Mouse (Mus musculus): Measurements from ENCODE around the gene Cyp1a2. TPM values are rescaled to one million over a fixed set of nuclear protein-coding genes. Genes with fewer than 3 reads are reported as not detected.
A peak's percentile ranks its signal among the peaks of the same experiment; 100 is the strongest.

Cyp1a2 gene
- polyA plus RNA-seq, 1 experiment from 2014 or later: not detected

DNA sequence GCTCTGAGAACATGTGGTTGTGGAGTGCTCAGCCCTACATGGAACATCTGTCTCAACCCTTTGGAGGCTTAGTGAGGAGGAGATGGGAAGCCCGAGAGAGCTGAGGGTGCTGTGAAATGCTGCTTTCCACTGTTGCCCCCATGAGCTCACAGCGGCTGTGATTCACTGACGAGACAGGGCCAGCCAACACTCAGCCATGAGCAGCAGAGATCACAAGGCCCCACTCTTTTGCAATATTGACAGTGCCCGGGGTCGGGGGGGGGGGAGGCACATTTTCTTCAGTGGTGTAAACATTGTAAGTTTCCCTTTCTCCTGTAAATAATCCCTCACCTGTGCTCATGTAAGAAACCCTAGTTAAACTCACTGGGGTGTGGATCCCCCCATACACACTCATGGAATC is 12.0 kb downstream of the Cyp1a2 start:
- no peaks in the 10 kb centered on the region for H3K36me3 ChIP-seq
- no peaks in the 10 kb centered on the region for H3K4me1 ChIP-seq (replicated peaks)
- no peaks in the 10 kb centered on the region; the same call in 1 of the 2 replicates for H3K27me3 ChIP-seq
- H3K4me3 ChIP-seq (replicated peaks): no peak overlapping the region
- H3K27ac ChIP-seq: no peak overlapping the region
- H3K9ac ChIP-seq (replicated peaks): no peak overlapping the region
- WGBS: 84% methylated on average over 5 of the region's 5 CpGs
- H3K4me2 ChIP-seq: no peak overlapping the region
- ATAC-seq (ENCODE audit: insufficient number of reproducible peaks, insufficient read depth, low FRiP score, low TSS enrichment, low read depth): no peak
- no peaks in the 10 kb centered on the region for H3K9me3 ChIP-seq

DNA sequence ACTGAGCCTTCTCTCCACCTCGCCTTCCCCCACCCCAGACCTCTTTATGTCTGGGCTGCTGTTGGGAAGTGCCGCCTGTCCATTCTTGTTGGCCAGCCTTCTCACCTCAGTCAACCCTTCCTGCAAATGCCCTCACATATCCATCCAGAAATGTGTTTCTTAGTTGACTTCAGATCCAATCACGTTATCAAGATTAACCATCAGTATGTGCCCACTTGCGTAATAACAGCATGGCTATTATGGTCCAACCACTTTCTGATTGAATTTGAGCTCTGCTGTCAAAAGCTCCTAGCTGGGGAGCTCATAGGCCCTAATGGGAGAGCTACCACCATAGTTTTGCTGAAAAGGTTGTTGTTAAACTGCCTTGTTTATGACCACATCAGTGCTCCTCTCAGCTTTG is 12.5 kb downstream of the Cyp1a2 start:
- H3K36me3 ChIP-seq: no peaks in the 10 kb centered on the region
- H3K4me3 ChIP-seq (replicated peaks): no peak overlapping the region
- WGBS: 88% methylated on average over 4 of the region's 4 CpGs
- H3K4me1 ChIP-seq (replicated peaks): no peaks in the 10 kb centered on the region
- no peak overlapping the region for H3K27ac ChIP-seq
- H3K9ac ChIP-seq (replicated peaks): no peak overlapping the region
- no peaks in the 10 kb centered on the region for H3K9me3 ChIP-seq
- H3K4me2 ChIP-seq: no peak overlapping the region
- ATAC-seq (ENCODE audit: insufficient number of reproducible peaks, insufficient read depth, low FRiP score, low TSS enrichment, low read depth): no peak
- H3K27me3 ChIP-seq: no peaks in the 10 kb centered on the region; the same call in 1 of the 2 replicates

DNA sequence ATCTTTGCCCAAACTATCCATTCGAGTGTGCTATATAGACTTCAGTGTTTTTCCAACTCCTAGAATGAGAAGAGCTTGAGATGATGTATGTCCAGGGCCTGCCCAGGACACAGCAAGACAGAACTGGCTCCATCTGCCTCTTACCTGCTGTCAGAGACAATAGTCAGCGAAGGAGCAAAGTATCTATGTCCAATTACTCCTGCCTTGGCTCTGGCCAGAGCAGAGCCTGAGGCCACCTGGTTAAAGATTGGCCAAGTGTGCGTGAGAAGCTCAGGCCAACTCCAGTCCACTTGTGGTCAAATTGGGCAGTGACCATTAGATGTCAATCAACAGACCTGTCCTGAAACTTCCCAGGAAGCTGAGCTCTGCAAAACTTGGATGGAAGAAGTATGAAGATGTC is 13.9 kb downstream of the Cyp1a2 start:
- no peaks in the 10 kb centered on the region for H3K9me3 ChIP-seq
- no peak overlapping the region for H3K4me2 ChIP-seq
- no peak overlapping the region for H3K27ac ChIP-seq
- no peak for ATAC-seq (ENCODE audit: insufficient number of reproducible peaks, insufficient read depth, low FRiP score, low TSS enrichment, low read depth)
- 83% methylated on average over 3 of the region's 3 CpGs for WGBS
- no peaks in the 10 kb centered on the region for H3K4me1 ChIP-seq (replicated peaks)
- no peak overlapping the region for H3K4me3 ChIP-seq (replicated peaks)
- no peaks in the 10 kb centered on the region for H3K36me3 ChIP-seq
- H3K9ac ChIP-seq (replicated peaks): no peak overlapping the region
- H3K27me3 ChIP-seq: no peaks in the 10 kb centered on the region; the same call in 1 of the 2 replicates

DNA sequence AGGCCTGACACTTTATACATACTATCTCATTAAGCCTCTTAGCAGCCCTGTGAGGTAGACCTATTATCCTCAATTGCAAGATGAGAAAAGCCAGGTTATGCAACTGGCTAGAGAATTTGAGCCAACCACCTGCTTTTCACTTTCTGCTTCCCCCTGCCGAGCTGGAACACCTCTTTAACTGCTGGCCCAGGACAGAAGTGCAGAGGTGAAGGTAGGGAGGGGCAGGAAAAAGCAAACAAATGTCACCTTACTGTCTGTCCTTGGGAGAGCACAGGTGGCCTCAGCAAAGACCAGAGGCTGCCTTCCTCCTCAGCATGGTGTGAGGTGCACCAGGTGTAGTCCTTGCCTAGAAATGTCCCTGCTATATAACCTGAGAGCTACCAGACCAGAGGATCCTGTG is 15.2 kb downstream of the Cyp1a2 start:
- Histone ChIP-seq H3K36me3 (no peaks in the 10 kb centered on the region), H3K4me2 (no peak overlapping the region), H3K27me3 (no peaks in the 10 kb centered on the region; the same call in 1 of the 2 replicates), H3K27ac (no peak overlapping the region), H3K4me1 (replicated peaks) (no peaks in the 10 kb centered on the region), H3K9me3 (no peaks in the 10 kb centered on the region), H3K9ac (replicated peaks) (no peak overlapping the region), H3K4me3 (replicated peaks) (no peak overlapping the region)
- 32% methylated on average over 1 of the region's 1 CpGs for WGBS
- ATAC-seq (ENCODE audit: insufficient number of reproducible peaks, insufficient read depth, low FRiP score, low TSS enrichment, low read depth): no peak

DNA sequence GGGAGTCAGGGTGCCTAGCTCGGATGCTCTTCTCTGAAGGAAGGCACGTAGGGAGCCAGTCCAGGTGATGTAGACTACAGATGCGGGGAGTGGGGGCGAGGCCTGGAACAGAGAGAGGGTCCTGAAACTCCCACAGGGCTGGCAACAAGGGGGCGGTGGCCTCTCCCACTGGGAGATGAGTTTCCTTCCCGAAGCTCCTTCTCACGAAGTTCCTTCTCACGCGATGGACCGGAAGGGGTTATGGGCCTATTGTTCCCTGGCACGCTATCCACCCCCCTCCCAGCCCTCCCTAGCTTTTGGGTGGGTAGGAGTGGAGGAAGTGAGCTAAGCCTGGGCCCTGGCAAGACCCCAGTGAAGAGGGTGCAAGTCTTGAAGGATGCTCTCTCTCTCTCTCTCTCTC is 15.7 kb downstream of the Cyp1a2 start:
- Histone ChIP-seq H3K4me2 (no peak overlapping the region), H3K4me1 (replicated peaks) (no peaks in the 10 kb centered on the region), H3K36me3 (no peaks in the 10 kb centered on the region), H3K9ac (replicated peaks) (no peak overlapping the region), H3K9me3 (no peaks in the 10 kb centered on the region), H3K27ac (no peak overlapping the region), H3K27me3 (no peaks in the 10 kb centered on the region; the same call in 1 of the 2 replicates), H3K4me3 (replicated peaks) (no peak overlapping the region)
- no peak for ATAC-seq (ENCODE audit: insufficient number of reproducible peaks, insufficient read depth, low FRiP score, low TSS enrichment, low read depth)
- 65% methylated on average over 11 of the region's 11 CpGs for WGBS

DNA sequence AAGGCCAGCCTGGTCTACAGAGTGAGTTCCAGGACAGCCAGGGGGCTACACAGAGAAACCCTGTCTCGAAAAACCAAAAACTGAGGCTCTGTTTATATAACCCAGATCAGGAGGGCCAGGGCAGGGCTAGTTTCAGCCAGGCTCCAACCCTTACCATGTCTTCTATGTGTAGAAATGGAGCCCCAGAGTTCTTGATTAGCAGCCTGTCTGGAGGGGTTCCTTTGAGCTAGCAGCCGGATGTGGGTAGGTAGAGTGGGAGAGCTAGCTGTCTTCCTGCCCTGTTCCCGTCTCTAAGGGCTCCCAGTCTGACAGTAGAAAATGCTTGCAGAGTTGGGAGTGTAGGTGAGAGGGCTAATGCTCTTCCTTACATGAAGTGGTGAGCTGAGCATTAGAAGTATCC is 16.4 kb downstream of the Cyp1a2 start:
- H3K27ac ChIP-seq: no peak overlapping the region
- 78% methylated on average over 3 of the region's 3 CpGs for WGBS

DNA sequence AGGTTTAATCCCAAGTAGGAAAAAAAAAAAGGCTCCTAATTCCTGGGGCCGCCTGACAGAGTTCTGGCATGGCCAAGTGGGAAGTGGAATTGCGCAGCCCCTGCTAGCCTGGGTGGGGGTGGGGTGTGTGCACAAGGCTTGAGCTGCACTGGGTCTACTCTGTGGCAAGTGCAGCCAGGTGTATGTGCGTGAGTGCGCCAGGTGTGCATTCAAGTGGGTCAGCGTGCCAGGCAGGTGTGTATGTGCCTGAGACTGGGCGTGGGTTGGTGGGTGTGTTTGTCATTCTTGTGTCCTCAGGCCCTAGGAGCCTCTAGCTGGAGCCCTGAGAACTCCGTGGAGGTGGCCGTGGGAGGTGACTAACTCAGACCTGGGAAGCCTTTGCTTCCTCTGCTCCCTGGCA is 17.0 kb downstream of the Cyp1a2 start:
- Histone ChIP-seq H3K4me3 (replicated peaks) (no peak overlapping the region), H3K36me3 (no peaks in the 10 kb centered on the region), H3K4me1 (replicated peaks) (no peaks in the 10 kb centered on the region), H3K9ac (replicated peaks) (no peak overlapping the region), H3K27me3 (no peaks in the 10 kb centered on the region; the same call in 1 of the 2 replicates), H3K9me3 (no peaks in the 10 kb centered on the region), H3K4me2 (no peak overlapping the region), H3K27ac (no peak overlapping the region)
- 84% methylated on average over 8 of the region's 8 CpGs for WGBS
- ATAC-seq (ENCODE audit: insufficient number of reproducible peaks, insufficient read depth, low FRiP score, low TSS enrichment, low read depth): no peak

More for the DNA sequence above, 16.4 kb downstream of the Cyp1a2 start:
- Histone ChIP-seq H3K4me1 (replicated peaks) (no peaks in the 10 kb centered on the region), H3K27me3 (no peaks in the 10 kb centered on the region; the same call in 1 of the 2 replicates), H3K4me3 (replicated peaks) (no peak overlapping the region), H3K36me3 (no peaks in the 10 kb centered on the region), H3K9me3 (no peaks in the 10 kb centered on the region), H3K4me2 (no peak overlapping the region), H3K9ac (replicated peaks) (no peak overlapping the region)
- ATAC-seq (ENCODE audit: insufficient number of reproducible peaks, insufficient read depth, low FRiP score, low TSS enrichment, low read depth): no peak

DNA sequence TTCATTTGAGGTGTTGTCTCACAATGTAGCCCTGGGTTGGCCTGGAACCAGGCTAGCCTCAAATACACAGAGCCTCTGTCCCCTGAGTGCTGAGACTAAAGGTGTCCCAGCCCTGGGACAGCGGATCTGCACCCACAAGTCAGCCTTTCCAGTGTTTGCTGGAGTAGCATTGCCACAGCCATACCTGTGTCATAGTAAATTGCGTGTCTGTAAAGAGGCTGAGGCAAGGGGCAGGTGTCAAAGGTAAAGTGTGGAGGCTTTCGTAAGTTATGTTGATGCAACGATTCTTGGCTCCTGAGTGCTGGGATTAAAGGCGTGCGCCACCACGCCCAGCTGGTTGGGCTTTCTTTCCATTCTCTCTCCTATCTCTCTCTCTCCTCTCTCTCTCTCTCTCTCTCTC is 18.9 kb downstream of the Cyp1a2 start:
- H3K9ac ChIP-seq (replicated peaks): no peak overlapping the region
- no peak overlapping the region for H3K4me2 ChIP-seq
- H3K36me3 ChIP-seq: no peaks in the 10 kb centered on the region
- no peaks in the 10 kb centered on the region; the same call in 1 of the 2 replicates for H3K27me3 ChIP-seq
- no peak overlapping the region for H3K4me3 ChIP-seq (replicated peaks)
- WGBS: 54% methylated on average over 7 of the region's 7 CpGs
- no peaks in the 10 kb centered on the region for H3K9me3 ChIP-seq
- no peak overlapping the region for H3K27ac ChIP-seq
- no peak for ATAC-seq (ENCODE audit: insufficient number of reproducible peaks, insufficient read depth, low FRiP score, low TSS enrichment, low read depth)
- H3K4me1 ChIP-seq (replicated peaks): no peaks in the 10 kb centered on the region

DNA sequence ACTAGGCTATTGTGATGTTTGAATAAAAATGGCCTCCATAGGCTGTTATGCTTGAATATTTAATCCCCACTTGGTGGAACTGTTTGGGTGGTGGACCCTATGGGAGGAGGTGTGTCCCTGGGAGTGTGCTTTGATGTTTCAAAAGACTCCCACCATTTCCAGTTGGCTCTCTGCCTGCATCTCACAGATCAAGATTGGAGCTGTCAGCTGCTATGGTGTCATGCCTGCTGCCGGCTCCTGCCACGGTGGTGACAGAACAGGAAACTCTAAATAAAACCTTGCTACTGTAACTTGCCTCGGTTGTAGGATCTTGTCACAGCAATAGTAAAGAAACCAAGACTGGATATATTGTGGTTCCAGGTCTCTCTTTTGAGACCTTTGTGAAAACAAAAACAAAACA is 22.0 kb downstream of the Cyp1a2 start:
- no peaks in the 10 kb centered on the region for H3K9me3 ChIP-seq
- 78% methylated on average over 3 of the region's 3 CpGs for WGBS
- no peak overlapping the region for H3K4me2 ChIP-seq
- H3K36me3 ChIP-seq: no peaks in the 10 kb centered on the region
- no peaks in the 10 kb centered on the region for H3K27me3 ChIP-seq
- no peaks in the 10 kb centered on the region for H3K4me1 ChIP-seq (replicated peaks)
- H3K4me3 ChIP-seq (replicated peaks): no peak overlapping the region
- ATAC-seq (ENCODE audit: insufficient number of reproducible peaks, insufficient read depth, low FRiP score, low TSS enrichment, low read depth): no peak
- H3K9ac ChIP-seq (replicated peaks): no peak overlapping the region
- H3K27ac ChIP-seq: no peak overlapping the region

DNA sequence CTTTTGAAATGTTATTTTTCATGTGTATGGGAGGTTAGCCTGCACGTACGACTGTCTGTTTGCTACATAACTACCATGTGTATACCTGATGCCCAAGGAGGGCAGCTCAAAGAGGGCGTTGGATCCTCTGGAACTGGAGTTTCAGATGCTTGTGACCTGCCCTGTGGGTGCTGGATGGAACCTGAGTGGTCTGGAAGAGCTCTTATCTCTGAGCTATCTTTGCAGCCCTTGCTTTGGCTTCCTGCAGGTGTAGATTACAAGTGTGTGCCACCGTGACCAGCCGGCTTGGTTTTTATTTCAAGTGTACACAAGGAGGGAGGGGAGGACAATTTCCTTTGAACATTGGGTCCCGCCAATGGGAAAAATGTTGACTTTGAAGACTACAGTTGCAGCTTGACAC is 23.0 kb downstream of the Cyp1a2 start:
- no peaks in the 10 kb centered on the region for H3K36me3 ChIP-seq
- 77% methylated on average over 6 of the region's 6 CpGs for WGBS
- ATAC-seq (ENCODE audit: insufficient number of reproducible peaks, insufficient read depth, low FRiP score, low TSS enrichment, low read depth): no peak

DNA sequence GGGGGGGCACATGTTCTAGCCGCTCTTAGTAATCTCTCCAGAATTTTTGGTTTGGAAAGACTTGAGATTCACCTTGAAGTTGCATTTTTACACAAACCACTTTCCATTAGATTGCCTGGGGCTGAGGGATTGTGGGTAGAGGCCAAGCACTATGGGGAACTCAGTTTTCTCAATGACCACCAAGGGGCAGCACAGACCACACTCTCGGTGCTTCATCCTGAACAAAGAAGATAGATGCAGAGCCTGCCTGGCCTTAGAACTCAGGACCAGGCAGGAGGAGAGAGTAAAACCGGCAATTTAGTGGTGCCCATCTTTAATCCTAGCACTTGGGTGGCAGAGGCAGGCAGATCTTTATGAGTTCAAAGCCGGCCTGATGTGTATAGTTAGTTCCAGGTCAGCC is 23.7 kb downstream of the Cyp1a2 start:
- peaks cover 4% of the 10 kb centered on the region; the same call in 1 of the 2 replicates for H3K27me3 ChIP-seq
- peak; percentile 75; the same call in 1 of the 2 replicates for ATAC-seq (ENCODE audit: insufficient number of reproducible peaks, insufficient read depth, low FRiP score, low TSS enrichment, low read depth)

More for the DNA sequence above, 23.0 kb downstream of the Cyp1a2 start:
- Histone ChIP-seq H3K4me1 (replicated peaks) (0 out of 2 replicates have a peak, but pooled peaks cover 4% of the 10 kb centered on the region), H3K27me3 (no peaks in the 10 kb centered on the region), H3K27ac (no peak overlapping the region), H3K4me2 (no peak overlapping the region), H3K4me3 (replicated peaks) (no peak overlapping the region), H3K9ac (replicated peaks) (no peak overlapping the region), H3K9me3 (no peaks in the 10 kb centered on the region)

DNA sequence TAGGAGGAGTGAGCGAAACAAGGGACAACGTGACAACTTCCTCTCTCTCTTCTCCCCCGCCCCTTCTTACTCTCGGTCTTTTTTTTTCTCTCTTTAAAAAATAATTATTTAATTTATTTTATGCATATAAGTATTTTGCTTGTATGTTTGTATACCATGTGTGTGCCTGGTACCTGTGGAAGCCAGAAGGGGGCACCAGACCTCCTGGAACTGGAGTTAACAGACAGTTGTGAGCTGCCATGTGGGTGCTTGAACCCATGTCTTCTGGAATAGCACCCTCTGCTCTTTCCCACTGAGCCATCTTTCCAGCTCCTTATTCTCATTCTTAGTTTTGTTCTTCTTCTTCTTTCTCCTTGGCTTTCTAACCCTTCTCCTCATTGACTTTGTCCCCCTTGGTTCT is 24.5 kb downstream of the Cyp1a2 start:
- no peaks in the 10 kb centered on the region for H3K9me3 ChIP-seq
- no peak for ATAC-seq (ENCODE audit: insufficient number of reproducible peaks, insufficient read depth, low FRiP score, low TSS enrichment, low read depth)
- H3K4me3 ChIP-seq (replicated peaks): no peak overlapping the region
- peaks cover 12% of the 10 kb centered on the region for H3K27me3 ChIP-seq
- 0 out of 2 replicates have a peak, but pooled peaks cover 4% of the 10 kb centered on the region for H3K4me1 ChIP-seq (replicated peaks)
- H3K27ac ChIP-seq: no peak overlapping the region
- H3K4me2 ChIP-seq: no peak overlapping the region
- H3K9ac ChIP-seq (replicated peaks): no peak overlapping the region
- WGBS: 83% methylated on average over 4 of the region's 4 CpGs
- H3K36me3 ChIP-seq: no peaks in the 10 kb centered on the region

More for the DNA sequence above, 23.7 kb downstream of the Cyp1a2 start:
- no peak overlapping the region for H3K27ac ChIP-seq
- H3K9ac ChIP-seq (replicated peaks): no peak overlapping the region
- H3K4me1 ChIP-seq (replicated peaks): 0 out of 2 replicates have a peak, but pooled peaks cover 4% of the 10 kb centered on the region
- H3K36me3 ChIP-seq: no peaks in the 10 kb centered on the region
- H3K4me2 ChIP-seq: no peak overlapping the region
- 23% methylated on average over 4 of the region's 4 CpGs for WGBS
- H3K9me3 ChIP-seq: no peaks in the 10 kb centered on the region
- no peak overlapping the region for H3K4me3 ChIP-seq (replicated peaks)
